Mouse (Mus musculus): ENCODE measurements at regions not wholly inside any gene's neighbourhood (a gene's known extent, or its start where the extent isn't known, plus 50 kb on each side); places are given as distances from the start of the nearest gene placed in this dataset.

DNA sequence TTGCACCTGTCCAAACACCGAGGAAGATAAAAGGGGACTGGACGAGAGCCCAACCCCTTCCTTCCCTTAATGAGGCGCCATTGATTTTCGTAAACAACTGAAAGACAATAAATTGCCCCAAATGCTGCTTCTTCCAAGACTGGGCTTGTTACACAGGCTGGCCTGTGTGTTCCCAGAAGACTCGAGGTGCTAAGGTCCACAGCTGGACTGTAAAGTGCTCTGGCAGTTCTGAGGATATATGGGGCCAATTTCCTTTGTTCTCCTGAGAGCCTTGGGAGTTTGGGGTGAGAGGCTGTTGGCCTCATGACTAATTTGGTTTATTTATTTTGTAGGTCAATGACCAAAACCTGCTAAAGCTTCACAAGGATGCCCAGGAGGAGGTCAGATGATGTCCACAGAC, 377.3 kb upstream of the Prickle1 start:
- H3K4me1 ChIP-seq (replicated peaks; ENCODE audit: control insufficient read depth, insufficient read depth, low read length): peaks cover 5% of the 10 kb centered on the region
- ATAC-seq (replicated peaks; ENCODE audit: low FRiP score) (no peak), DNase-seq (ENCODE audit: low spot score) (no peak)
- H3K4me2 ChIP-seq: no peak overlapping the region
- H3K9ac ChIP-seq (ENCODE audit: low read depth, low read length): no peak overlapping the region
- no peaks in the 10 kb centered on the region for H3K9me3 ChIP-seq (ENCODE audit: control insufficient read depth, low read length)
- no peak overlapping the region for H3K4me3 ChIP-seq (ENCODE audit: low read depth, low read length)
- H3K36me3 ChIP-seq (ENCODE audit: control insufficient read depth, insufficient read depth, low read length): no peaks in the 10 kb centered on the region
- no peak overlapping the region for H3K27ac ChIP-seq (ENCODE audit: low read depth, low read length)
- WGBS: 56% methylated on average over 5 of the region's 5 CpGs
- no peaks in the 10 kb centered on the region for H3K27me3 ChIP-seq (replicated peaks; ENCODE audit: control insufficient read depth, insufficient read depth, low read length)

DNA sequence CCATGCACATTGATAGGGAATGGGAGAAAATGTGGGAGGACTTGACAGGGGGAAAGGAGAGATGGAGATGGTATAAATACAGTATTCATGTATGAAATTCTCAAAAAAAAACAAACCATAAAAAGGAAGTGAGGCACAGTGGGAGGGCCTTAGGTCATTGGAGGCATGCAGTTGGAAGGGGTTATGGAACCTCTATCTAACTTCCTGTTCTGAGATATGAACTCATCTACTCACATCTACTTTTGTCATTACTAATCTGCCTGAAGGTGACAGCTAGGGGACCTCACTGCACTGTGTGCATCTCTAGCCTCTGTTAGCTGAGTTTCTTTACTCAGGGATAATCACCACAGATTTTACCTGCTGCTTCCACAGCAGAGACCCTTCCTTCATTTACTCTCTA, 366.3 kb upstream of the Prickle1 start:
- no peak for ATAC-seq (replicated peaks; ENCODE audit: low FRiP score)
- Histone ChIP-seq H3K4me3 (ENCODE audit: low read depth, low read length) (no peak overlapping the region), H3K36me3 (ENCODE audit: control insufficient read depth, insufficient read depth, low read length) (no peaks in the 10 kb centered on the region), H3K4me2 (no peak overlapping the region), H3K9ac (ENCODE audit: low read depth, low read length) (no peak overlapping the region), H3K27ac (ENCODE audit: low read depth, low read length) (no peak overlapping the region), H3K27me3 (replicated peaks; ENCODE audit: control insufficient read depth, insufficient read depth, low read length) (no peaks in the 10 kb centered on the region), H3K4me1 (replicated peaks; ENCODE audit: control insufficient read depth, insufficient read depth, low read length) (no peaks in the 10 kb centered on the region), H3K9me3 (ENCODE audit: control insufficient read depth, low read length) (no peaks in the 10 kb centered on the region)
- DNase-seq (ENCODE audit: low spot score): no peak

DNA sequence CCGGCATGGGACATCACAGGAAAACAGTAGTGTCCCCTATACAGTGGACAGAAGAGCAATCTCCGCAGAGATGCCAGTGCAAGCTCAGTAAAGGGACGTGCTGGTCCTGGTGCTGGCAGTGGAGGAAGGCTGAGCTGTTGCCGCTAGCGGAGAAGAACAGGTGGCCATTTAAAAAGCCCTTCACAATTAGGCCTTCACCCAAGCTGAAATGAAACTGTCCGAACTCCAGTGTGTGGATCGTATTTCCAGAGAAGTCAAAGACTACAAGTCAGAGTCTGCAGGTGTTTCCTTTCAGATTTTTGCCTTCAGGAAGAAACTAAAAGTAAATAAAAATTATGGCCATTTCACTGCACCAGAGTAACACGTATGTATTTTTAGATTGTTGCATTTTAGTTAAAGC, 364.2 kb upstream of the Prickle1 start:
- H3K4me3 ChIP-seq (ENCODE audit: low read depth, low read length): no peak overlapping the region
- H3K27me3 ChIP-seq (replicated peaks; ENCODE audit: control insufficient read depth, insufficient read depth, low read length): no peaks in the 10 kb centered on the region
- no peaks in the 10 kb centered on the region for H3K36me3 ChIP-seq (ENCODE audit: control insufficient read depth, insufficient read depth, low read length)
- no peak overlapping the region for H3K27ac ChIP-seq (ENCODE audit: low read depth, low read length)
- H3K4me2 ChIP-seq: no peak overlapping the region
- 81% methylated on average over 8 of the region's 8 CpGs for WGBS
- H3K4me1 ChIP-seq (replicated peaks; ENCODE audit: control insufficient read depth, insufficient read depth, low read length): no peaks in the 10 kb centered on the region
- no peak overlapping the region for H3K9ac ChIP-seq (ENCODE audit: low read depth, low read length)
- H3K9me3 ChIP-seq (ENCODE audit: control insufficient read depth, low read length): no peaks in the 10 kb centered on the region; the same call in 1 of the 2 replicates
- DNase-seq (ENCODE audit: low spot score) (no peak), ATAC-seq (replicated peaks; ENCODE audit: low FRiP score) (no peak)

DNA sequence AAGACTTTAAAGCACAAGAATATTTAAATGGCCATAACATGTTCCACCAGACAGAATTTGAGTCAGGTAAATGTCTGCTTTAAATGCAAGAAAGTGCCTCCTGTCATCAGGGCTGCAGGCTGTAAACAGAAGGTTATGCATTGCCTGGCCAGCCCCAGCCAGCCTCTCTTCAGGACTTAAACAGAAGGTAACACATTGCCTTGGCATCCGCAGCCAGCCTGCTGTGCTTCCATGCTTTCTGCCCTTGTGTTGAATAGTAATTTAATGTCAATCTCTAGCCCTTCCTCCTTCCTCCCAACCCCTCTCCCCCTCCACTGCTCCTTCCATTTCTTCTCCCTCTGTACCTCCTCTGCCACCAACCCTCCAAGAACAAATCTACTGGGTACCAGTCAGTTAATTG, 362.4 kb upstream of the Prickle1 start:
- Histone ChIP-seq H3K27me3 (replicated peaks; ENCODE audit: control insufficient read depth, insufficient read depth, low read length) (no peaks in the 10 kb centered on the region), H3K4me1 (replicated peaks; ENCODE audit: control insufficient read depth, insufficient read depth, low read length) (no peaks in the 10 kb centered on the region), H3K4me3 (ENCODE audit: low read depth, low read length) (no peak overlapping the region), H3K9me3 (ENCODE audit: control insufficient read depth, low read length) (no peaks in the 10 kb centered on the region; the same call in 1 of the 2 replicates), H3K27ac (ENCODE audit: low read depth, low read length) (no peak overlapping the region), H3K4me2 (no peak overlapping the region), H3K36me3 (ENCODE audit: control insufficient read depth, insufficient read depth, low read length) (no peaks in the 10 kb centered on the region), H3K9ac (ENCODE audit: low read depth, low read length) (no peak overlapping the region)
- no peak for DNase-seq (ENCODE audit: low spot score)
- ATAC-seq (replicated peaks; ENCODE audit: low FRiP score): no peak
- WGBS: 68% methylated on average over 1 of the region's 1 CpGs

DNA sequence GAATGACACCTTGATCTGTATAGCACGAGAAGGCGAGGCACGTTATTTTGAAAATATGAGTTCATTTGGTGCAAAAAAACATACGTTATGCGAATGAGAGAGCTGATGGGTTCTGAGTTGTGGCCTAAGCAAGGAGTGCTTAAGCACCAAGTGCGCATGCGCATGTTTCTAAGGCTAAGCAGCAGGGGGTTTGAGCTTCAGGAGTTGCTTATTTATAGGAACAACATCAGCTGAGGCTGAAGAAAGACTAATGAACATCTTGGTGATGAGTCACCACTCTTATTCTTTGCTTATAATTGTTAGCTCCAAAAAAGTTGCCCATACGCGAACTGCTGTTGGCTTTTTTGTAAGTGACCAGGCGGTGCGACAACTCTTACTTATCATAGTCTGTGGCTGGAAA, 361.1 kb upstream of the Prickle1 start:
- no peak overlapping the region for H3K4me3 ChIP-seq (ENCODE audit: low read depth, low read length)
- H3K36me3 ChIP-seq (ENCODE audit: control insufficient read depth, insufficient read depth, low read length): no peaks in the 10 kb centered on the region
- H3K9me3 ChIP-seq (ENCODE audit: control insufficient read depth, low read length): no peaks in the 10 kb centered on the region; the same call in 1 of the 2 replicates
- H3K4me2 ChIP-seq: no peak overlapping the region
- ATAC-seq (replicated peaks; ENCODE audit: low FRiP score) (no peak), DNase-seq (ENCODE audit: low spot score) (no peak)
- WGBS: 96% methylated on average over 11 of the region's 11 CpGs
- H3K27me3 ChIP-seq (replicated peaks; ENCODE audit: control insufficient read depth, insufficient read depth, low read length): no peaks in the 10 kb centered on the region
- no peak overlapping the region for H3K27ac ChIP-seq (ENCODE audit: low read depth, low read length)
- H3K9ac ChIP-seq (ENCODE audit: low read depth, low read length): no peak overlapping the region
- H3K4me1 ChIP-seq (replicated peaks; ENCODE audit: control insufficient read depth, insufficient read depth, low read length): no peaks in the 10 kb centered on the region

DNA sequence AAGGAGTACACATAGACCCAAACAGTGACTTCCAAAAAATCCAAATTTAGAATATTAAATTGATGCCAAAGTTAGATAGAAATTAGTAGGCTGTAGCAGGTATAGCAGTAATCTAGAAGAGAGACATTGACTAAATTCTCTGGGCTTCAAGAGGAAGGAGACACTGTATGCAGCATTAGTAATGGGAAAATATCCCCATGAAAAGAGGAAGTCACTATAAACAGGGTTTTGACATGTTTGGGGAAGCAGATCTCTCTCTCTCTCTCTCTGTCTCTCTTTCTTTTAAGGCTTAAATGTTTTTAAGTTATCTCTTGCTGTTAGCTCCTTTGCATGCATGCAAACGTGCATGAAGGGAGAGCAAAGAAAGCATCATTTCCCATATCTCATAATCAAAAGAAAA, 357.9 kb upstream of the Prickle1 start:
- H3K9ac ChIP-seq (ENCODE audit: low read depth, low read length): no peak overlapping the region
- H3K4me3 ChIP-seq (ENCODE audit: low read depth, low read length): no peak overlapping the region
- no peaks in the 10 kb centered on the region for H3K27me3 ChIP-seq (replicated peaks; ENCODE audit: control insufficient read depth, insufficient read depth, low read length)
- H3K36me3 ChIP-seq (ENCODE audit: control insufficient read depth, insufficient read depth, low read length): no peaks in the 10 kb centered on the region
- no peak overlapping the region for H3K27ac ChIP-seq (ENCODE audit: low read depth, low read length)
- no peak overlapping the region for H3K4me2 ChIP-seq
- H3K4me1 ChIP-seq (replicated peaks; ENCODE audit: control insufficient read depth, insufficient read depth, low read length): no peaks in the 10 kb centered on the region
- 63% methylated on average over 1 of the region's 1 CpGs for WGBS
- no peaks in the 10 kb centered on the region; the same call in 1 of the 2 replicates for H3K9me3 ChIP-seq (ENCODE audit: control insufficient read depth, low read length)
- no peak for DNase-seq (ENCODE audit: low spot score)
- ATAC-seq (replicated peaks; ENCODE audit: low FRiP score): no peak

DNA sequence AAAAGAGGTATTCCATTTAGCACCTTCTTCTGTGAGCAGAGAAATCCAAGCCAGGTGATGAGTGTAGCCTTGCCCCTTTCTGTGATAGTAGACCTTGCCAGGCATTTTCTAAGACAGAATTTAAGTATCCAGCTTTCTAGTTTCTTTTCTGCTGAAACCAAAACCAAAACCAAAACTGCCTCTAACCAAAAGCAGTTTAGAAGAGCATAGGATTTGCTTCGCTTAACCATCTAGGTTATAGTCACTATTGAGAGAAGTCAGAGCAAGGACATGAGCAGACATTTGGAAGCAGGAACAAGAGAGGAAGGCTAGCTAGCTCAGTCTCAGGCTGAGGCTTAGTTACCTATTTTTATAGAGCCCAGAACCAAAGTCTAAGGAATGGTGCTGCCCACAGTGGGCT, 354.8 kb upstream of the Prickle1 start:
- H3K9me3 ChIP-seq (ENCODE audit: control insufficient read depth, low read length): no peaks in the 10 kb centered on the region
- no peak overlapping the region for H3K27ac ChIP-seq (ENCODE audit: low read depth, low read length)
- no peaks in the 10 kb centered on the region for H3K4me1 ChIP-seq (replicated peaks; ENCODE audit: control insufficient read depth, insufficient read depth, low read length)
- WGBS: 87% methylated on average over 1 of the region's 1 CpGs
- no peaks in the 10 kb centered on the region for H3K27me3 ChIP-seq (replicated peaks; ENCODE audit: control insufficient read depth, insufficient read depth, low read length)
- no peak for ATAC-seq (replicated peaks; ENCODE audit: low FRiP score)
- no peak for DNase-seq (ENCODE audit: low spot score)
- H3K4me3 ChIP-seq (ENCODE audit: low read depth, low read length): no peak overlapping the region
- H3K4me2 ChIP-seq: no peak overlapping the region
- H3K36me3 ChIP-seq (ENCODE audit: control insufficient read depth, insufficient read depth, low read length): no peaks in the 10 kb centered on the region
- H3K9ac ChIP-seq (ENCODE audit: low read depth, low read length): no peak overlapping the region

DNA sequence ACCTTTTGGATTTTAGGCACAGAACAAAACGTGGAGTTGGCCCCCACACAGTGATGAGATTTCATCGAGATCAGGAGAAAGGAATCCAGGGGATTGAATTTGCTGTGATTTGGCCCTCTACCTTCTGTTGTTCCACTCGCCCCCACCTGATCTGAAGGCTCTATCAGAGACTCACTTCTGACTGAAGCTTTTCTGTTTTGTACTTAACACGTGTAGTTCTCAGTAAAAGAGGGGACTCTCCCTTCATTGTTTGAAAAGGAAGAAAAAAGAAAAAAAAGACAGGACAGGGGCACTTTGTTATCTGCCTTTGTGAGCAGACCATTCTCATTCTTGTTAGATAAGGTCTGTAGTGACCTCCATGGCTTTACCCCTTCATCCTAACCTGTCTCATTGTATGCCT, 353.2 kb upstream of the Prickle1 start:
- Histone ChIP-seq H3K4me3 (ENCODE audit: low read depth, low read length) (no peak overlapping the region), H3K9me3 (ENCODE audit: control insufficient read depth, low read length) (no peaks in the 10 kb centered on the region)
- ATAC-seq (replicated peaks; ENCODE audit: low FRiP score): no peak

DNA sequence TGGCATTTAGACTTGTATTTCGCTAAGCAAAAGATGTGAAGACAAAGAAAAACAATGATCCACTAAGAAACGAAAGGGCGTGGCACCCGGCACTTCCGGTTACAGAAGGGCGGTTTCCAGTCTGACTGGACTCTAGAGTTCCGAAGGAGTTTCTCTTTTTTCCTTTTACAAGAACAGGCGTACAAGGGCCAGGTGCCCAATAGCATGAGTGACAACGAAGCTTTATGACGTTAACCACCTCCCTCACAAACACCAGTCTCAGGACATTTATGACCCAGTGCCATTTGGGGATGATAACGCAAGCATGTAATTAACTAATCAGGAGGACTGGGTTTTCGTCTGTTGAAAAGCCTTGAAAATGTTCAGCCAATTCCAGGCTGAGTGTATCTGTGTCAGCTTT, 347.9 kb upstream of the Prickle1 start:
- H3K27ac ChIP-seq (ENCODE audit: low read depth, low read length): no peak overlapping the region
- H3K9ac ChIP-seq (ENCODE audit: low read depth, low read length): no peak overlapping the region
- no peak for ATAC-seq (replicated peaks; ENCODE audit: low FRiP score)
- no peak overlapping the region for H3K4me2 ChIP-seq
- no peaks in the 10 kb centered on the region for H3K27me3 ChIP-seq (replicated peaks; ENCODE audit: control insufficient read depth, insufficient read depth, low read length)
- no peak for DNase-seq (ENCODE audit: low spot score)
- WGBS: 81% methylated on average over 12 of the region's 12 CpGs
- no peaks in the 10 kb centered on the region for H3K4me1 ChIP-seq (replicated peaks; ENCODE audit: control insufficient read depth, insufficient read depth, low read length)
- no peaks in the 10 kb centered on the region for H3K9me3 ChIP-seq (ENCODE audit: control insufficient read depth, low read length)
- no peak overlapping the region for H3K4me3 ChIP-seq (ENCODE audit: low read depth, low read length)
- no peaks in the 10 kb centered on the region for H3K36me3 ChIP-seq (ENCODE audit: control insufficient read depth, insufficient read depth, low read length)

More for the DNA sequence above, 353.2 kb upstream of the Prickle1 start:
- Histone ChIP-seq H3K4me2 (no peak overlapping the region), H3K27ac (ENCODE audit: low read depth, low read length) (no peak overlapping the region), H3K4me1 (replicated peaks; ENCODE audit: control insufficient read depth, insufficient read depth, low read length) (no peaks in the 10 kb centered on the region), H3K27me3 (replicated peaks; ENCODE audit: control insufficient read depth, insufficient read depth, low read length) (no peaks in the 10 kb centered on the region), H3K9ac (ENCODE audit: low read depth, low read length) (no peak overlapping the region), H3K36me3 (ENCODE audit: control insufficient read depth, insufficient read depth, low read length) (no peaks in the 10 kb centered on the region)
- WGBS: 64% methylated on average over 4 of the region's 4 CpGs
- DNase-seq (ENCODE audit: low spot score): no peak

All from liver, embryonic 11.5 days (tissue).